Mouse (Mus musculus) monocyte, adult 59 days (primary cell): ENCODE data around the gene Tex38. TPM values are rescaled to one million over a fixed set of nuclear protein-coding genes. Genes with fewer than 3 reads are reported as not detected.

Experiments used
- total RNA-seq, 2 experiments: library from RNA; stranded (reverse); gene quantifications; one replicate each; pipeline ENCODE4 v1.2.4; 2023

The Tex38 gene
- total RNA-seq, result not detected

DNA sequence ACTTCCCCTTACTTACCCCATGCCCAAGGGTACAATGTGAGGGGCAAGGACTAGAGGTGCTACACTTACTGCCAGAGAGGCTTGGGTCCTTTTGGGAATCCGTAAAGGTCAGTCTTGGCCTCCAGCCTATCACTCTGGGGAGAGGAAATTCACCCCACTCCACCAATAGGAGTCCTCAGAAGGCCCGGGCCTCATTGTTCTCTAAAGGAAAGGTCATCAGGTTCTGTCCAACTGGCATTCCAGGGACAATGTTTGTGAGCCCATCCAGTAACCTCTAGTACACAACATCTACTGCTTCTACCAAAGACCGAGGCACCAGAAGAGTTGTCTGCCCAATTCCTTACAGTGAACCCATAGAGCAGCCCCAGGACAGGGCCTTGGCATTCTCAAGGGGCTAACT lies at the start of gene Tex38:
Gene Tex38 (minus strand): TSS at position 101 of the 400 bp plus-strand sequence.

DNA sequence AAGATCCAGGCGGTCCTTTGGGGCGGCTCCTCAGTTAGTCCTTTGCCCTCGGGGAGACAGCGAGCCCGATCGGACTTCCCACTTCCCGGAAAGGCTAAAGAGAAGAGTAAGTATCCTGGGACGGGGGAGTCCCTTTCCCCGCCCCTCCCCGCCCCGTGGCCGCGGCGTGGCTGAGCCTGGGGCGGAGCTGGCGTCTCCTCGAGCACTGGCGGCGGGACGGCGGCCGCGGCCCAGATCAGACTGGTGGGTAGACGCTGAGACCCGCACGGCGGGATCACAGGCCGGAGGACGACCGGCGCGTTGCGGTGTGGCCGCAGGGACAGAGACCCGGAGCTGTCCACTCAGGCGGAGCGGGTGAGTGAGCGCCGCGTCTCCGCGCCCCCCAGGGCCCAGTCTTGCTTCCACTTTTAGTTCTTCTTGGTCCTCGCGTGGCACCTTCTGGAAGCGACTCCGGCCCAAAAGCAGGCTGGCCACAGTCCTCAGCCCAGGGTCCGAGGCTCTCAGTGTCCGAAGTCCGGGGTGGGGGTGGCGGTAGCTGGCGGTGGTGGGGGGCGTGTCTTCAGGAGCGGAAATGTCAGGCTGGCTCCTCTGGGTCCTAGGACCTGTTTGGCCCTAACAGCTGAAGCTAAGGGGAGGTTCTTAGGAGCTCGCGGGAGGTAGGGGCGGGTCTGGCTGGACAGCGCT lies 47.2 kb upstream of the Tex38 start, which contains the start of gene Mob3c:
Gene Mob3c (plus strand): TSS at position 205 of the 684 bp plus-strand sequence.

DNA sequence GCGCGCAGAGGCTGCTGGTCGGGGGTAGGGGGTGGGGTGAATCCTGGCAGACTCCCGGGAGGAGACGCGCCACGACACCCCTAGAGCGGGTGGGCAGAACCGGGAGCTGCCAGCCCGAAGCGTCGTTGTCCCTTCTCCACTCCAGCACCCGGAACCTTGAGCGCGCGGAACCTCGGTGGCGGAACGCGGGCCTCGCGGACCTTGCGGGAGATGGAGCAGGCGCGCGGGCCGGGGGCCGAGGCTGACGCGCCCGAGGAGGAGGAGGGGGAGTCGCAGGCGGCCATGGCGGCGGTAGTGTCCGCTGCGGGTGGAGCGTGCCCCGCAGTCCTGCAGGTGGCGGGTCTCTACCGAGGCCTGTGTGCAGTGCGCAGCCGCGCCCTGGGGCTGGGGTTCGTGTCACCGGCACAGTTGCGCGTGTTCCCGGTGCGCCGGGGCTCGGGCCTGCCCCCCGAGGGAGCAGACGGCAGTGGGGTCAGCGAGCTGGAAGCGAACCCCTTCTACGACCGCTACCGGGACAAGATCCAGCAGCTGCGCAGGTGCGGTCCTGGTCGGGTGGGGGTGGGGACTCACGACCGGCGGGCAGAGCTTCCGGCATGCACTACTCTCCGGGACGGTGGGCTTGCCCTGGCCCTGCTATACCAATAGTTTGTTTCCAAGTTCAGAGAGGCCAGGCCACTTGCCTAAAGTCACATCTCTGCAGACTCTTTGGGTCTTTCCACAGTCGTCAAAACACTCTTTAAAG lies 4.1 kb upstream of the Tex38 start, which contains the start of gene Atpaf1:
Gene Atpaf1 (plus strand): TSS at position 44 of the 742 bp plus-strand sequence.

DNA sequence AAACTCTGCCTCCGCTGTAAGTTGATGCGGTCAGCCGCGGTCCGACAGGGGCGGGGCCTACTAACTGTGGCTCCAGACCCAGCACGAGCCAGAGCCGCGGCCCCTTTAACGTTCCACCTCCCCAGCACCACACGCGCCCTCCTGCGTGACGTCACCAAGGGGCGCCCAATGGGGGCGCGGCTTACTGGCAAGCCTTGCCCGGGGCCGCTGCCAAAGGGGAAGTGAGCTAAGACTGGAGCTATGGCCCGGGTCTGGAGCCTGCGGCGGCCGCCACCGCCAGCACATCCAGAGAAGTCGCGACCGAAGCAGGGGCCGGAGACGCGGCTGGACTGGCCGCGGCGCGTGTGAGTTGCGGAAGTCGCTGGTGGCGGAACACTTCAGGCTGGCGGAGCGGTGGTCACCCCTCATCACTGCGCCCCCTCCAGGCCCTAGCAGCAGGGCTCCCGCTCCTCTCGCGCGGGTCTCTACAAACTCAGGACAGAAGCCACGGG lies 43.2 kb downstream of the Tex38 start, which contains the start of gene Efcab14:
Gene Efcab14 (plus strand): TSS at position 194 of the 491 bp plus-strand sequence.

Other genes starting within 250 kb of the Tex38 start
- not detected for gene Cyp4a31, start 217.4 kb downstream of the Tex38 start, total RNA-seq
- gene Cyp4a32, start 180.0 kb downstream of the Tex38 start, total RNA-seq, result not detected
- gene Cyp4b1, start 133.3 kb downstream of the Tex38 start, total RNA-seq, result not detected
- 10 to 100 TPM; 29.9 to 31.6 TPM for gene Efcab14, start 43.3 kb downstream of the Tex38 start, total RNA-seq
- gene Atpaf1, start 3.8 kb upstream of the Tex38 start, total RNA-seq, result 10 to 100 TPM in 1 of 2 experiments, 1 to 10 TPM in 1; 6.2 to 10.2 TPM
- gene Mob3c, start 47.1 kb upstream of the Tex38 start, total RNA-seq, result 10 to 100 TPM; 26.3 to 37.9 TPM
- gene Mknk1, start 58.2 kb upstream of the Tex38 start, total RNA-seq, result 100 to 1,000 TPM; 145 to 156 TPM
- gene Kncn, start 103.4 kb upstream of the Tex38 start, total RNA-seq, result 1 to 10 TPM in 1 of 2 experiments, under 1 TPM in 1; 0.55 to 1.4 TPM
- not detected for gene 6430628N08Rik, start 109.6 kb upstream of the Tex38 start, total RNA-seq
- gene Dmbx1, start 158.9 kb upstream of the Tex38 start, total RNA-seq, result not detected
- gene Faah, start 236.9 kb upstream of the Tex38 start, total RNA-seq, result 1 to 10 TPM; 1.2 to 2.1 TPM